Mouse (Mus musculus) stomach, postnatal 0 days (tissue): ENCODE measurements around the gene Kank1. TPM values are rescaled to one million over a fixed set of nuclear protein-coding genes. Genes with fewer than 3 reads are reported as not detected.
A peak's percentile ranks its signal among the peaks of the same experiment; 100 is the strongest.

Experiments used
- ATAC-seq: fragments of 200-750 bp; cut with Nextera tagmentation; 2 replicates; pipeline ENCODE4 v1.8.0; 2017; ENCODE audit not compliant: low FRiP score, low TSS enrichment
- DNase-seq: peaks from one replicate; pipeline ENCODE4 v3.0.0-alpha.2; 2016; ENCODE audit warnings: low spot score
- H3K27ac ChIP-seq: fragments of 300-500 bp; sonication (generic); replicated peaks from 2 replicates; pipeline ENCODE4 v1.5.1; 2014; ENCODE audit warnings: mild to moderate bottlenecking, control low read depth
- H3K27me3 ChIP-seq: fragments of 300-500 bp; sonication (generic); 2 replicates; pipeline ENCODE4 v1.6.1; 2014; ENCODE audit warnings: low read length; ENCODE audit not compliant: control insufficient read depth, insufficient read depth
- H3K36me3 ChIP-seq: fragments of 300-500 bp; sonication (generic); 2 replicates; pipeline ENCODE4 v1.6.1; 2014; ENCODE audit warnings: low read length, mixed read lengths; ENCODE audit not compliant: control insufficient read depth, insufficient read depth
- H3K4me1 ChIP-seq: fragments of 300-500 bp; sonication (generic); replicated peaks from 2 replicates; pipeline ENCODE4 v1.6.1; 2014; ENCODE audit warnings: antibody characterized with exemption; ENCODE audit not compliant: control insufficient read depth, insufficient read depth
- H3K4me2 ChIP-seq: fragments of 300-500 bp; sonication (generic); replicated peaks from 2 replicates; pipeline ENCODE4 v1.6.1; 2014; ENCODE audit warnings: low read depth, mild to moderate bottlenecking, control low read depth, moderate library complexity
- H3K4me3 ChIP-seq: fragments of 300-500 bp; sonication (generic); 2 replicates; pipeline ENCODE4 v1.5.1; 2014; ENCODE audit warnings: low read depth, low read length, control low read depth
- H3K9ac ChIP-seq: fragments of 300-500 bp; sonication (generic); 2 replicates; pipeline ENCODE4 v1.6.1; 2014; ENCODE audit warnings: mild to moderate bottlenecking, low read length, control low read depth, mixed read lengths
- H3K9me3 ChIP-seq: fragments of 300-500 bp; sonication (generic); 2 replicates; pipeline ENCODE4 v1.6.1; 2016; ENCODE audit warnings: low read length; ENCODE audit not compliant: control insufficient read depth
- CTCF ChIP-seq: IDR thresholded peaks from 2 replicates; pipeline ENCODE4 v1.5.1; 2016; ENCODE audit warnings: antibody characterized with exemption, low read depth, mild to moderate bottlenecking, moderate library complexity
- EP300 ChIP-seq: optimal IDR thresholded peaks from 2 replicates; pipeline ENCODE3; 2016; ENCODE audit warnings: antibody characterized with exemption
- WGBS: fragments of 180-500 bp; shearing (Covaris S2); extraction: QIAGEN DNeasy Blood & Tissue Kit; methylation state at CpG from one replicate; pipeline ENCODE4 v1.1.7; 2014; 5-methylcytosine and 5-hydroxymethylcytosine counted together
- polyA plus RNA-seq: library from polyadenylated mRNA; unstranded; fragments of >200 nt; fragmentation: Nextera tagmentation; extraction: Ambion mirVana; gene quantifications from 2 replicates; pipeline ENCODE4 v1.2.1, GENCODE M21; 2015

Kank1 gene
- polyA plus RNA-seq, 1 experiment from 2014 or later: 24.5 TPM

DNA sequence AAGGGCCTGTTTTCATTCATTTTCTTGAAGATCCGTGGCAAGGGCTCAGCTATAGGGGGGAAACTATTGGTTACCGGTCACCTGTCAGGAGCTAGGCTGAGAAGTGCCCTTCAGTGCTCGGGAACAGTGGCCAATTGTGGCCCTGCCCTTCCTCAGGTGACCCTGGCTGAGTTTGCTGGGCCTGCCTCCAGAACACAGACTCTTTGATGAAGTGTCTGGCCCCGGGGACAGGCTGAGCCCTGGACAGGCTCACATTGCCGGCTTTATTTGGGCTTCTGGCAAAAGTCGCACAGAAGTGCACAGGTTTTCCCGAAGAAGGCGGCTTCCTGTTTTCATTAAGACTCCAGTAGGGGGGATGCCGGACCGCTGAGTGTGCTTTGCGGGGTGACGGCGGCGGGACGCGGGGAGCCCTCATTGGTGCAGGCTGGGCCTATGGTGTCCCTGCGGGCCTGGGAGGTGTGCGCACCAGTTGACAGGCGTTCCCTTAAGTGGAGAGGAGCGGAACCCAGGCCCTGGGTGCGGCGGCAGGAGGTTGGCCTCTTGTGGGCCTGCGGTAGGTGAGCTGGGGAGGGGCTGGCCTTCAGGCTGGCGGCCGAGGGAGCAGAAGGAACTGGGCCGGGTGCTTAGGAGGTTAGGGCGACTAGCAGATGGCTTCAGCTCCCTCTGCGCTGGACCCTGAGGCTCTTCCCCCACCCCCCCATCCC is 169.9 kb downstream of the Kank1 start:
- DNase-seq: peak; percentile 87
- H3K9me3 ChIP-seq: no peaks in the 10 kb centered on the region
- peaks cover 4% of the 10 kb centered on the region; the same call in 1 of the 2 replicates for H3K4me1 ChIP-seq
- H3K27me3 ChIP-seq: no peaks in the 10 kb centered on the region
- 1% methylated on average over 28 of the region's 28 CpGs for WGBS
- H3K4me3 ChIP-seq: peak overlapping the region; percentile 49
- TF ChIP-seq EP300 (no peak), CTCF (peak; percentile 37)
- H3K27ac ChIP-seq: peak overlapping the region; percentile 87
- ATAC-seq: peak; percentile 95
- H3K9ac ChIP-seq: peak overlapping the region; percentile 61
- H3K4me2 ChIP-seq: peak overlapping the region; percentile 70
- H3K36me3 ChIP-seq: peaks cover 16% of the 10 kb centered on the region

DNA sequence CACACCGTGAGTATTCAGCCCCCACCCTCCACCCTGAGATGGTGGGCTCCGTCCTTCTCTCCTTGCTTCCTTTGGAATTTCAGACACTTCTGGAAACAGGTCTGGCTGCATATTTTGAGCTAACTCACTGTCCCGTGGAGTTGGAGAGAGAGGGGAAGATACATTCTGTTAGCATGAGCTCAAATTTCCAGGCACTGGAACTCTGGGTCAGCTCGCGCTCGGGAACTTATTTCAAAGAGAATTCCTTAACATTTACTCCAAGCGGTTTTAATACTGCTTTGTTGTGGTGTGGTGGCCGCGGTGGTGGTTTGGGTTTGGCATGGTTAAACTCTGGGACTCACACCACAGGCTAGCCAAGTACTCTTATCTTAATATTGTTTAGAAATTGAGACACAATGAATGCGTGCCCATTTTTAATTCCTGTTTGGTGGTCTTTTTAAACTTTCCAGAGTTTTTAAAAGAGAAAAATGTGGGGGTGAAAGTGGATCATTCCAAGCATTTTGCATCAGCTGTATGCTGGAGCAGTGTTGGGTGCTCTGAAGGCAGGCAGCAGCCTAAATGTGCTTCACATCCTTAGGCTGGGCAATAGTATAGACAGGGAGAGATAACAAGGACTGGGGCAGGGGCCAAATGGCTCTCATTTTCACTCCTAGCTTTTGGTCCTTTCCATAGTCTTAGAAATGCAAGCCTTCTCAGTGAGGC is 170.6 kb downstream of the Kank1 start:
- TF ChIP-seq EP300 (no peak), CTCF (no peak)
- Histone ChIP-seq H3K27ac (peak overlapping the region; percentile 87), H3K9ac (peak overlapping the region; percentile 61), H3K4me1 (peaks cover 4% of the 10 kb centered on the region; the same call in 1 of the 2 replicates), H3K36me3 (peaks cover 16% of the 10 kb centered on the region), H3K4me3 (peak overlapping the region; percentile 49), H3K27me3 (no peaks in the 10 kb centered on the region), H3K4me2 (peak overlapping the region; percentile 70), H3K9me3 (no peaks in the 10 kb centered on the region)
- ATAC-seq (no peak), DNase-seq (no peak)
- WGBS: 3% methylated on average over 10 of the region's 10 CpGs

DNA sequence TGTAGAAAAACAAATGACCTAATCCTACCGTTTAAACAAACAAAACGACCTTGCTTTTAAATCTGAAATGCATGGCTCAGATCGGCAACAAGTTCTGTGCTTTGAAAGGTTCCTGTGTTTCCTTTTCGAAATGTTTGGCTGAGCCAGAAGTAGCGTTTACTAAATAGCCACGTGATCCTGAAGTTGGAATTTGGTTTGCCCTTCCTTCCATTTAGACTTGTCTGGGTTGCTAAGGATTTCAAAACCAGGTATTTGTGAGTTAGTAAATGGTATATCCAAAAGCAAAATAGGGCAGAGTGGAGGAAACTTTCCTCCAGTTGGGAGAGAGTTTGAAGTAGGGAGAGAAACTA is 171.1 kb downstream of the Kank1 start:
- Histone ChIP-seq H3K9me3 (no peaks in the 10 kb centered on the region), H3K36me3 (peaks cover 16% of the 10 kb centered on the region), H3K4me3 (peak overlapping the region; percentile 49), H3K4me1 (peaks cover 6% of the 10 kb centered on the region; the same call in 1 of the 2 replicates), H3K4me2 (peak overlapping the region; percentile 70), H3K9ac (peak overlapping the region; percentile 61), H3K27ac (peak overlapping the region; percentile 87), H3K27me3 (no peaks in the 10 kb centered on the region)
- no peak for DNase-seq
- WGBS: 1% methylated on average over 6 of the region's 6 CpGs
- no peak for TF ChIP-seq CTCF
- no peak for TF ChIP-seq EP300
- ATAC-seq: no peak

DNA sequence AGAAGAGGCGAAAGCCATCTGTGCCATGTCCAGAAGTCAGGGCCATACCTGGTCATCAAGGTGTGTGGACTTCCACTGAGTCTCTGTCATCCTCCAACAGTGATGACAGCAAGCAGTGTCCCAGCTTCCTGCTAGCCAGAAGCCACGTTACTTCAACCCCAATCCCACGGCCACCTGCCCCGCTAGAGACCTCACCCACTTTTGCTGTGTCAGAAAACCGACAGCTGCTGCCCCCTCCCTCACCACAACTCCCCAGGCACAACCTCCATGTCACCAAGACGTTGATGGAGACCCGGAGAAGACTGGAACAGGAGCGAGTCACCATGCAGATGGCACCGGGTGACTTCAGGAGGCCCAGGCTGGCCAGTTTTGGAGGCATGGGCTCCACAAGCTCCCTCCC is 172.5 kb downstream of the Kank1 start:
- H3K9me3 ChIP-seq: no peaks in the 10 kb centered on the region
- WGBS: 95% methylated on average over 9 of the region's 9 CpGs

DNA sequence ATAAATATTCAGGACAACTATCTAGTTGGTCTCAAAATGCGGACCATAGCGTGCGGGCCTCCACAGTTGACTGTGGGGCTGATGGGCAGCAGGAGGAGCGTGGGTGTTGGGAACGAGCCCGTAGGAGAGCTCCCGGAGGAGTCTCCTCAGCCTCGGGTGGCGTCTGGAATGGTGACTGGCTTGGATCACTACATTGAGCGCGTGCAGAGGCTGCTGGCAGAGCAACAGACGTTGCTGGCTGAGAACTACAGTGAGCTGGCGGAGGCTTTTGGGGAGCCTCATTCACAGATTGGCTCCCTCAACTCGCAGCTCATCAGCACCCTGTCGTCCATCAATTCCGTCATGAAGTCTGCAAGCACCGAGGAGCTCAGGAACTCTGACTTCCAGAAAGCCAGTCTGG is 174.6 kb downstream of the Kank1 start:
- H3K4me2 ChIP-seq: peak overlapping the region; percentile 23; the same call in 1 of the 2 replicates
- 64% methylated on average over 17 of the region's 17 CpGs for WGBS
- no peaks in the 10 kb centered on the region for H3K9me3 ChIP-seq
- TF ChIP-seq EP300: no peak
- no peak for TF ChIP-seq CTCF
- no peak overlapping the region for H3K4me3 ChIP-seq
- H3K36me3 ChIP-seq: peaks cover 16% of the 10 kb centered on the region
- no peak overlapping the region for H3K9ac ChIP-seq
- no peak overlapping the region for H3K27ac ChIP-seq
- no peaks in the 10 kb centered on the region for H3K27me3 ChIP-seq
- DNase-seq (no peak), ATAC-seq (no peak)
- peaks cover 7% of the 10 kb centered on the region; the same call in 1 of the 2 replicates for H3K4me1 ChIP-seq

More for the DNA sequence above, 172.5 kb downstream of the Kank1 start:
- DNase-seq: no peak
- TF ChIP-seq CTCF: no peak
- TF ChIP-seq EP300: no peak
- Histone ChIP-seq H3K4me1 (peaks cover 8% of the 10 kb centered on the region; the same call in 1 of the 2 replicates), H3K4me2 (no peak overlapping the region), H3K4me3 (no peak overlapping the region), H3K27me3 (no peaks in the 10 kb centered on the region), H3K9ac (no peak overlapping the region), H3K36me3 (peaks cover 16% of the 10 kb centered on the region), H3K27ac (no peak overlapping the region)
- ATAC-seq: no peak

DNA sequence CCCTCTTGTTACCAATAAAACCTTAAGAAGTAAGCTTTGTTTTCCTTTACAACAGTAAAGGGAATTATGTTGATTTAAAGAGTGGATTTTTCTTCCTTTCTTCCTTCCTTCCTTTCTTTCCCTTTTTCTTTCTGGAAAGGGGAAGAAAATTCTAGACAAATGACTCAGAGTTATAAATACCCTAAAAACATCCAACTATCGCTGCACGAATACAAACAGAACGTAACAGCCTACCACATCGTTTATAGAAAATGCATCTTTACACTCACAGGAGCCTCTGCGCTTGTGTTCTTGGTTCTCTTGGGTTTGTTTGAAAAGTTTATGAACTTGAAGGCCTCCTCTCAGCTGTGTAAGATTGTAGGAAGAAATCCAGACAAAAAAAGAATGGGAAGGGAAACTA is 178.7 kb downstream of the Kank1 start:
- no peaks in the 10 kb centered on the region for H3K9me3 ChIP-seq
- TF ChIP-seq EP300: no peak
- TF ChIP-seq CTCF: no peak
- WGBS: 25% methylated on average over 5 of the region's 5 CpGs
- DNase-seq: no peak
- no peak for ATAC-seq
- peaks cover 5% of the 10 kb centered on the region; the same call in 1 of the 2 replicates for H3K4me1 ChIP-seq
- no peak overlapping the region for H3K4me3 ChIP-seq
- H3K4me2 ChIP-seq: no peak overlapping the region
- H3K9ac ChIP-seq: no peak overlapping the region
- H3K36me3 ChIP-seq: peaks cover 6% of the 10 kb centered on the region
- peak overlapping the region; percentile 64 for H3K27ac ChIP-seq
- H3K27me3 ChIP-seq: no peaks in the 10 kb centered on the region
